30 mouse cellular contexts compared by ENCODE assay signal in genomic region chr1:77854366-77854765, GRCm38 (mm10).
"Had no signal": no experiment of that assay in that cellular context is flagged by ENCODE, and none has a peak within 500 bp of the region (broad histone marks: within the 10 kb centered on the region; RNA-seq: fewer than 3 reads in every experiment).

No protein-coding gene starts in this region.

- DNase-seq: left cerebral cortex, postnatal 4 days; liver; liver, embryonic 13.5 days; liver, postnatal 0 days; lung, adult 18-20 months; lung, adult 2 months; lung, embryonic 14.5 days; lung, postnatal 10 days; lung, postnatal 14 days; lung, postnatal 36 days; lung, postnatal 4 days; midbrain, embryonic 14.5 days had no signal

- ATAC-seq: liver, embryonic 12.5 days; liver, postnatal 0 days; lung, postnatal 0 days; midbrain, embryonic 15.5 days; midbrain, embryonic 16.5 days had no signal

- H3K27ac ChIP-seq: left cerebral cortex, adult 2 months; limb, embryonic 10.5 days; limb, embryonic 12.5 days; limb, embryonic 13.5 days; limb, embryonic 15.5 days; liver, embryonic 12.5 days; liver, embryonic 13.5 days; liver, embryonic 14.5 days; liver, embryonic 15.5 days; lung, embryonic 15.5 days; macrophage; midbrain, embryonic 10.5 days; midbrain, embryonic 12.5 days; midbrain, embryonic 15.5 days had no signal

- H3K9me3 ChIP-seq: limb, embryonic 10.5 days; limb, embryonic 12.5 days; limb, embryonic 13.5 days; limb, embryonic 15.5 days; liver, embryonic 12.5 days; liver, embryonic 13.5 days; liver, embryonic 15.5 days; lung, embryonic 15.5 days; megakaryocyte, embryonic 14.5 days; midbrain, embryonic 10.5 days; midbrain, embryonic 12.5 days; midbrain, embryonic 15.5 days had no signal

- H3K4me1 ChIP-seq: limb, embryonic 10.5 days; limb, embryonic 12.5 days; limb, embryonic 13.5 days; limb, embryonic 15.5 days; liver, embryonic 12.5 days; liver, embryonic 13.5 days; liver, embryonic 15.5 days; lung, embryonic 15.5 days; megakaryocyte, embryonic 14.5 days; midbrain, embryonic 10.5 days; midbrain, embryonic 12.5 days; midbrain, embryonic 15.5 days had no signal

- H3K27me3 ChIP-seq: limb, embryonic 12.5 days; limb, embryonic 13.5 days; limb, embryonic 15.5 days; liver, embryonic 12.5 days; liver, embryonic 13.5 days; liver, embryonic 15.5 days; lung, embryonic 15.5 days; megakaryocyte, embryonic 14.5 days; midbrain, embryonic 12.5 days; midbrain, embryonic 15.5 days had no signal

- H3K4me2 ChIP-seq: limb, embryonic 12.5 days; limb, embryonic 13.5 days; limb, embryonic 15.5 days; liver, embryonic 11.5 days; liver, embryonic 12.5 days; liver, embryonic 13.5 days; liver, embryonic 15.5 days; lung, embryonic 14.5 days; lung, embryonic 15.5 days; midbrain, embryonic 12.5 days; midbrain, embryonic 15.5 days had no signal

- H3K4me3 ChIP-seq: left cerebral cortex, adult 2 months; limb, embryonic 10.5 days; limb, embryonic 12.5 days; limb, embryonic 13.5 days; limb, embryonic 15.5 days; liver, embryonic 12.5 days; liver, embryonic 13.5 days; liver, embryonic 15.5 days; lung, embryonic 15.5 days; megakaryocyte, embryonic 14.5 days; midbrain, embryonic 10.5 days; midbrain, embryonic 12.5 days; midbrain, embryonic 15.5 days; myocyte had no signal

- H3K36me3 ChIP-seq: limb, embryonic 10.5 days; limb, embryonic 12.5 days; limb, embryonic 13.5 days; limb, embryonic 15.5 days; liver, embryonic 12.5 days; liver, embryonic 13.5 days; liver, embryonic 15.5 days; lung, embryonic 15.5 days; midbrain, embryonic 10.5 days; midbrain, embryonic 12.5 days; midbrain, embryonic 15.5 days had no signal

- H3K9ac ChIP-seq: limb, embryonic 12.5 days; limb, embryonic 13.5 days; limb, embryonic 15.5 days; liver, embryonic 12.5 days; liver, embryonic 13.5 days; liver, embryonic 14.5 days; liver, embryonic 15.5 days; liver, postnatal 0 days; lung, embryonic 14.5 days; lung, embryonic 15.5 days; midbrain, embryonic 12.5 days; midbrain, embryonic 15.5 days had no signal
